Mouse (Mus musculus) heart, postnatal 10 days (tissue): ENCODE data around the gene Schip1. TPM values are rescaled to one million over a fixed set of nuclear protein-coding genes. Genes with fewer than 3 reads are reported as not detected.

ENCODE experiments used
- DNase-seq, 2 experiments: peaks; one replicate each; pipeline ENCODE4 v3.0.0; 2021
- intact Hi-C: fragments of 180-260 bp; cut with DNase I; formaldehyde crosslinking; loops from one replicate; pipeline ENCODE4 v1.15.1; 2025
- total RNA-seq, 2 experiments: library from RNA; stranded (reverse); gene quantifications; 2 replicates each; pipeline ENCODE4 v1.2.3; 2021

Schip1 gene
- total RNA-seq, 2 experiments from 2014 or later: 170 to 173 TPM

DNA sequence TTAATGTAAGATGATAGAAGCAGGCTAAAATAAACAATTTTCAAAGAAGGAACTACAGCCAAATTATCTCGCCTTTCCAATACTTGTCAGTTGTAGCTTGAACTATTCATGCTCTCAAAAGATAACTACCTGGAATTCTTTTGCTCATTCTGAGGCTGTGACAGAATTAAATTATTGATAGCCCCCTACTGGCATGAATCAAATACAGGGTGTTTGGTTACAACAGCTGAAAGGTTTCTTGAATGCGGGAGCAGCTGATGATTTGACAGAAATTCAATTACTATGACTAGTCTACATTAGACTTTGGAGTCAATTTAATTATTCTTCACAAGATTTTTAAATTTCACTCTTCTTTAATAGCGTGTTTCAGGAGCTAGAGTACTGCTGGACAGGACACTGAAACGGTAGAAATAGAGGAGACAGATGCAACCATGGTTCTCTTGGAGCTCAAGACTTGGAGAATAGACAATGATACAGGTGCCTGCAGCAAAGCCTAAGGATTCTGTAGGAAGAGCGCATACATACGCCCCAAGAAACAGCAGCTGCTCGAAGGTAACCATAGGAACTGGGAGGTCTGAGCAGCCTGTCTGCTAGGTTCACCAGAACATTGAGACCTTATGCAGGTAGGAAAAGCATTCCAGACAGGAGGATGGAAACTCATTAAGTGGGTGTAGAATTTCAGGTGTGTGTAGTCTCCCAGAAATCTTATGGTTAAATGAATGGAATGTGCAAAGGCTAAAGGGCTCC lies 313.0 kb downstream of the Schip1 start:
- intact Hi-C loops: no loop called here
- no peak for DNase-seq

GRCm38 (mm10) chr3:68378799-68379198 lies 314.2 kb downstream of the Schip1 start:
- intact Hi-C loops: no loop called here

DNA sequence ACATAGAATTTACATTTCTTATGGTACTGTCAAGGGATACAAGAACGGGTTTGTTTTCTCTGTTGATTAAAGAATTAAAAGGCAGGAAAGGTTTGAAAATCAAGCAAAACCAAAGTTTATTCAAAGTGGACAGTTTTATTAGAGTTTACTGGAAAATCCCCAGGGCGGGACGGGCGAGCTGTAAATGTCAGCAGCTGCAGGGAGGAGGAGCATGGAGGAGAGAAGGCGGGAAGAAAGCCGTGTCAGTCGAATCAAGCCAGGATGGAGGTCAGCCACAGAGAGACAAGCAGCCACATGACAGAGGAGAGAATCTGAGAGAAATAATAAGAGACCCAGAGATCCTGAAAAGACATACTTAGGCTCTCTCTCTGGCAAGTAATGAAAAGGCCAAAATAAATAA lies 314.6 kb downstream of the Schip1 start:
- peak; percentile 5 to 8 for DNase-seq
- intact Hi-C loops: no loop called here

More at GRCm38 (mm10) chr3:68378799-68379198, 314.2 kb downstream of the Schip1 start:
- no peak for DNase-seq

DNA sequence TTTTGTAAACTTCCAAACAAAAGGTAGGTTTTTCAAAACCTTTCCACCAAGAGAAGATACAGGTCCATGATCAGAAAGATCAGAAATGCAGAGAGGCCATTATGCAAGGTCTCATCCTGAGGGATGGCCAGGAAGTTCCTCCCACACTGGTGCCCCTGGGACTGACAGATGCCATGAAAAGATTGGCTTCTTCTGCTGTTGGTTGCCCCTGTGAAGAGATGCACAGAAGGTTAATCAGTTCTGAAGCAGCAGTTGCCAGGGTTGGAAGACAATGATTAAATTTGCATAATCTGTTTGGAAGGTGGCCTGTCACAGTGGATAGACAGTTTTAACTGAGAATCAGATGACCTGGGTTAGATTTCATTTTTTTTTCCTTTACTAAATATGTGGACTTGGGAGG lies 319.1 kb downstream of the Schip1 start:
- no peak for DNase-seq
- intact Hi-C loops: no loop called here

DNA sequence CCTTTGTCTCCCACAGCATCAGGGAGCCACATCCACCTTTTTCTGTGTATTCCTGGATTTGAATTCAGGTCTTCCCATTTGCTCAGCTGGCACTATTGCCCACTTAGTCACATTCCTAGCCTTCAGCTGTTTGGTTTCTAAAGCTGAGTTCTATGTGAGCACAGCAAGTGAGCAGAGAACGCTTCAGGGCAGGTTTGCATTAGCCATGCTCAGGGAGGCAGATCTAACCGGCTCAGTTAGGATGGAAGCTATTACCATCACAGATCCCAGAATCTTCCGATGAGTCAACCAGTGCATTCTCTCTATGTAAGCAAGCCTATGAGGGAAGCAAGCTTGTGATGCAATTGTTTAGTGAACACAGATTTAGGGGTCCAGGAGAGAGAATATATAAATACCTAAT lies 320.9 kb downstream of the Schip1 start:
- no peak for DNase-seq
- intact Hi-C loops: no loop called here

- intact Hi-C loops: no loop called here
- DNase-seq: no peak
Observed at GRCm38 (mm10) chr3:68388023-68388422, 323.4 kb downstream of the Schip1 start.

DNA sequence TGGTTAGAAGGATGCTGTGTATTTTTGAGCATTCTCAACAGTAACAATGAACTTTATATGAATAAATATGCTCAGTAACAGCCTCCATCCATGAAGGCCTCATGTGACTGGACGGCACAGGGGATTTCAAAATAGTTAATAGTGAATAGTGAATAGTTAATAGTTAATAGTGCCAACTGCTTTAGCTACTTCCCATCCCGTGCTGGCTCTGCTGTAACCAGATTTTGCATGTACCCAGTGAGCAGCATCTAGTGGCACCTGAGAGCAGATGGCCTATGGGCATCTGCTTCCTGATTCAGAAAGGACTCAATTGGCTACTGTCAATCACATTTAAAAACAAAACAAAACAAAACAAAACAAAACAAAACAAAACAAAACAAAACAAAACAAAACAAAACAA lies 329.0 kb downstream of the Schip1 start:
- intact Hi-C loops: no loop called here
- DNase-seq: no peak

GRCm38 (mm10) chr3:68398691-68399090 lies 334.1 kb downstream of the Schip1 start:
- no peak for DNase-seq
- intact Hi-C loops: no loop called here

DNA sequence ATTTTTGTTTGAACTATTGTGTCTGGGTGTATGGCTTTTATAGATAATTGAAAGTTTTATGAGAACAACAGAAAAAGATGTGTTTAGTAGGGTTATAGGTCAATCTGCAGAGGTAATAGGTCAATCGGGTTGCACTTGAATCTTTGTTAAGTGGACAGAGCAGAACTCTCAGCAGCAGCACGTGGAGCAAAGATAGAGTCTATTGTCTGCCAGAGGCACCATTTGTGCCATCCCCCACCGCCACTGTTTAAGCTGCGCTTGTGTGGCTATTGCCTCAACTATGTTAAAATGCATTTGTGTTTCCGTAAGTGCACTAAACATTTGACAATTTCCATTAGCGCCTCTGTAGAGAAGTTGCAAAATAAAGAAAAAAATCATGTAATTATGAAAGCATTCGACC lies 335.5 kb downstream of the Schip1 start:
- intact Hi-C loops: no loop called here
- DNase-seq: no peak

GRCm38 (mm10) chr3:68403343-68403742 lies 338.7 kb downstream of the Schip1 start:
- no peak for DNase-seq
- intact Hi-C loops: no loop called here

DNA sequence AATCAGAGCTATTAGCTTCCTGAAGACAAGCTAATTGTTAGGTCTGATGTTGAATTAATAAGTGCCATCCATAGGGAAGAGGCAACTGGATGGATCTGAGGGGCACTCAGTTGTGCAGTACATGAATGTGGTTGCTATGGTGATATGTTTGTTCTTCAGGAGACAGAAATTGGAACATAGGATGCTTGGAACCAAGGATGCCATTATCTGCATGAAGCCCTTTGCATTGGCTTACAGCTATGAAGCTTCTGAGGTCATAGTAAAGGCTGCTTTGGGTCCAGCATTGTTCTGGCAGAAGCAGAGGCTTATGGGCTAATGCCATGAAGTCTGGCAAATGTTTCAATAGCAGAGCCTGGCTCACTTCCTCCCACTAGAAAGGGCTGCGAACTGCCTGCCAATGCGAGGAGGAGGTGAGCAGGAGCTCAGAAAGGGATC lies 339.2 kb downstream of the Schip1 start:
- intact Hi-C loops: no loop called here
- peak in 1 of 2 experiments; percentile 24 for DNase-seq

DNA sequence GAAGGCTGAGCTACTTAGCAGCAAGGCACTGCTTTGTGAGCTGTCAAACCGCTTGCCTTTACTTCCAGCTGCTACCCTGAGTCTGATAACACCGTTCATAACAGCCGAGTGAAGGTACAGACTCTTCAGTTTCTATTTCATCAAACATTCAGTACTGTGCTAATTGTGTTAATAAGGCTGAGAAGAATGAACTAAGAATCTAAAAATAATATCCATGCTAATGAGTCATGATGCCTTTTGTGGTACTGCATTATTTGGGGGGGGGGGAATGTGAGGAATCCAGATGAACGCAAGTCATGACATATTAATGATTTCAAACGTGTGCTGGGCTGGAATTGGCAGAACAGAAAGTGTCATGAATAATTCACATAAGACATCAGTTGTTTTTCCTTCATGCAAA lies 341.1 kb downstream of the Schip1 start:
- DNase-seq: no peak
- intact Hi-C loops: no loop called here

- no peak for DNase-seq
- intact Hi-C loops: no loop called here
Observed at GRCm38 (mm10) chr3:68412262-68412661, 347.7 kb downstream of the Schip1 start.

- intact Hi-C loops: no loop called here
- no peak for DNase-seq
Observed at GRCm38 (mm10) chr3:68419792-68420191, 355.2 kb downstream of the Schip1 start.

DNA sequence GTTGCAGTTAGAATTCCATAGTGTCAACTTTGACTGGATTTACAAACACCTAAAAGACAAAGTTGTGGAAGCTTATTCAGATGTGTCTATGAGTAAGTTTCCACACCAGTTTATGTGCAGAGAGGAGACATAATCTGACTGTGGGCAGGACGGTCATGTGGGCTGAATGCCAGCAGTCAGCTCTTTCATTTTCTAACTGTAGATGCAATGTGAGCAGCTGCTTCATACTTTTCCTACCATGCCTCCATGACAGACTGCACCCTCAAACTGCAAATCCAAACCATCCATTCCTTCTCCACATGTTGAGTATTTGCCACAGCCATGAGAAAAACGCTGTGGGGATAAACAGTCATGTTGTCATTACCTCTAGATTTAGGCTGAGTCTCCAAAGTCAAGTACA lies 356.3 kb downstream of the Schip1 start:
- intact Hi-C loops: no loop called here
- DNase-seq: no peak

DNA sequence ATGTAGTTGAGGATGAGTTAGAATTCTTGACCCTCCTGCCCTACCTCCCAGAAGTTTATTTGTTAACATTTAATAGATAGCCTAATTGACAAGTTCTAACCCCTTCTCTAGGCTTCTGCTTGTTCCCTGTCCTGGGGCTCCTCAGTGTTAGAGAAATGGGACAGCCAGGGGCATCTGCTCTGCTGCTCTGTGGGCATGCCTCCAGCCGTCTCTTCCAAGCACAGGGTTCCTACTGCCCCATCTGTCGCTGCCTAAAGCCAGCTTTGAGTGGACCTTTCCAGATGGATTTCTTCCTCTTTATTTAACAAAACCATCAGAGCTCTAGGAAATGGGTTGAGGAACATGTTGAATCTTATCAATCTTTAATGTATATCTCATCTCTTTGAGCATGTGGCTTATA lies 357.2 kb downstream of the Schip1 start:
- intact Hi-C loops: no loop called here
- DNase-seq: no peak

DNA sequence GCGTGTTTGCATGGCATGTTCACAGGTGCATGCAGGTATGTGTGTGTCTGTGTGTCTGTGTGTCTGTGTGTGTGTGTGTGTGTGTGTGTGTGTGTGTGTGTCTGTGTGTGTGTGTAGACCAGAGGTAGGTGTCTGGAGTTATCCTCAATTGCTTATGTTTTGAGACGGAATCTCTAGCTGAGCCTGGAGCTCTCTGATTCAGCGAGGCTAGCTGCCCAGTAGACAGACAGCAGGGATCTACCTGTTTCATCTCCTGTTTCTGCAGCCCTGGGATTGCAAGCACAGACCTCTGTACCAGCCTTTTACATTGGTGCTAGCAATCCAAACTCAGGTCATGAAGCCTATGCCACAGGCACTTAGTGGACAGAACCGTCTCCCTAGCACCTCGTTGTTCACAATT lies 363.5 kb downstream of the Schip1 start:
- DNase-seq: no peak
- intact Hi-C loops: no loop called here

DNA sequence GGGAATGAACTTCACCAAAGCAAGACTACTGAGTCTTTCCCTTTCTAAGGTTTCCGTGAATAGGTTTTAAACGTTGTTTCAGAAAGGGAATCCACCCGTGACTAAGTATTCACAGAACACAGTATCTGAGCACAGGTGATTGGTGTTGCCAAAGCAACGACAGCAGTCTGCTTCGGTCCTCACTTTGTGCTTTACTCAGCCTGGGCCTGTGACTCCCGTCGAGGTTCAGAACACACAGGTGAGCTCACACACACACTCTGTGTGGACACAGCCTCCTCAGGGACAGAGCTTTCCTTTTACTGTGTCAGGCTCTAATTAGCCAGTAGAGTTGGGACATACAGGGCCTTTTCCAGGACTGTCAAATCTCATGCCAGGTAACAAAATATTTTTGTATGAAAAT lies 369.8 kb downstream of the Schip1 start:
- no peak for DNase-seq
- intact Hi-C loops: no loop called here

DNA sequence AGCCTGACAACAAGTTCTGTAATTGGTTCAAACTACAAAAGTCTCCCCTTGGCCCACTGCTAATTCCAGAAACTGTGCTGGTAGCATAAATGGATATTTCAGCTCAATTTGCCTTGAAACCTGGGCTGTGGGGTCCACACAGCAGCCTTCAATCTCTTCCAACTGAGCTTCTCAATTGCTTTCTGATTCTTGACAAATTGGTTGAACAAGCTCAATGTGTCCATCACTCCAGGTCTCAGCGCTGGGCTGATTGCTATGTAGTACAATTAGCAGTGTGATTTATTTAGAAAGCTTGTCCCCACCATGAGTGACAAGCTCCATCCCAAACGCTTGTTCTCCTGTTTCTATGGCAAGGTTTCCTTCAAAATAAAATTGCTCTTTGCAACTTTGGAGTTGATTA lies 370.3 kb downstream of the Schip1 start:
- intact Hi-C loops: no loop called here
- no peak for DNase-seq

- DNase-seq: no peak
- intact Hi-C loops: no loop called here
Observed at GRCm38 (mm10) chr3:68448480-68448879, 383.9 kb downstream of the Schip1 start.

DNA sequence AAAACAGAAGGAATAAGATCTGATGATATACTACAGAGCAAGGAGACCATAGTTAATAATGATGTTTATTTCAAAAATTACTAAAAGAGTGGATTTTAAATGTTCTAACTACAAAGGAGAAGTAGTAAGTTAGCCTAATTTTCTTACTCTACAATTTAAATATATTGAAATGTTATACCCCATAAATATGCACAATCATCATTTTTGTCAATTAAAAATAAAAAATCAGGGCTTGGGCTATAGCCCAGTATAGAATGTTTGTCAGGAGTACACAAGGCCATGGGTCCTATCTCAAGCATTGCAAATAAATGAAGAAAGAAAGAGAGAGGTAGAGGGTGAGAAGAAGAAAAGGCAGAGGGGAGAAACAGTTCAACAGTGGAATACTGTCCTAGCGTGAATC lies 387.0 kb downstream of the Schip1 start:
- intact Hi-C loops: no loop called here
- no peak for DNase-seq

DNA sequence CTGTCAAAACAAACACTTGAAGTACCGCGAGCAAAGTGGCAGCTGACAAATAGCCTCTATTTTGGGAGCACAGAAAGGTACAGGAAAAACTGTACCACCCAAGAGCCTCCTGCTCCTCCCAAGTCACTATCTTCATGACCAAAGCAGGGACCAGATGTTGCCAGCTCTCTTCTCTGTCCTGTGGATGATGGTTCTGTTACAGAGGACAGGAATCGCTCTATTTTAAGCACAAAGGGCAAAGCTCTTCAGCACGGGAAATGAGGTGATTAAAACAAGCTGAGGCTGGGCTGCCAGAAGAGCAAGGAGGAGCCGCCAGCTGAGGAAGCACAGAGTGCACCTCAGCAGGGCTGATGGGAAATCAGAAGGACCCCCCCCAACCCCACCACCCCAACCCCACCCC lies 388.7 kb downstream of the Schip1 start:
- DNase-seq: peak; percentile 39 to 55
- intact Hi-C loops: no loop called here
